Mouse (Mus musculus) spleen, adult 2 months (tissue): Measurements from ENCODE around the gene Usp38.

Experiments used
- CTCF ChIP-seq: fragments of 200-500 bp; IDR thresholded peaks from 2 replicates; pipeline ENCODE4 v1.5.1; 2011; ENCODE audit warnings: mild to moderate bottlenecking, inconsistent platforms; ENCODE audit not compliant: insufficient read depth, insufficient read length, insufficient replicate concordance; ENCODE audit errors: extremely low read depth
- POLR2A ChIP-seq: fragments of 200-500 bp; IDR thresholded peaks from 2 replicates; pipeline ENCODE4 v1.6.1; 2011; ENCODE audit warnings: low read depth, low read length, inconsistent platforms

GRCm38 (mm10) chr8:80957776-80958175, 57.0 kb downstream of the Usp38 start:
- TF ChIP-seq CTCF: no peak
- no peak for TF ChIP-seq POLR2A
